In genomic region chr2:71236009-71236408, GRCm38 (mm10) we compare ENCODE assay signal across 20 mouse cellular contexts.
"Had no signal": no experiment of that assay in that cellular context is flagged by ENCODE, and none has a peak within 500 bp of the region (broad histone marks: within the 10 kb centered on the region; RNA-seq: fewer than 3 reads in every experiment).

No protein-coding gene starts in this region.

- DNase-seq: kidney, adult 8-10 months; kidney, postnatal 10 days; kidney, postnatal 36 days; layer of hippocampus, adult 9-11 months; lung, embryonic 14.5 days; thymus, adult 2 months; thymus, postnatal 14 days; thymus, postnatal 4 days had no signal

- H3K27ac ChIP-seq: hindbrain, postnatal 0 days; kidney, embryonic 15.5 days; limb, embryonic 10.5 days; limb, embryonic 13.5 days; macrophage; midbrain, embryonic 10.5 days; midbrain, embryonic 13.5 days; stomach, postnatal 0 days had no signal

- ATAC-seq: hindbrain, postnatal 0 days; inflammation-experienced regulatory T-cells, adult 6 months; intestine, embryonic 16.5 days; lung, postnatal 0 days; midbrain, embryonic 13.5 days; midbrain, embryonic 16.5 days had no signal

- H3K4me3 ChIP-seq: kidney, embryonic 15.5 days; limb, embryonic 10.5 days; limb, embryonic 13.5 days; midbrain, embryonic 10.5 days; midbrain, embryonic 13.5 days had no signal

- H3K4me2 ChIP-seq: kidney, embryonic 15.5 days; limb, embryonic 13.5 days; lung, embryonic 14.5 days; midbrain, embryonic 13.5 days had no signal

- H3K9me3 ChIP-seq: kidney, embryonic 15.5 days; limb, embryonic 10.5 days; limb, embryonic 13.5 days; midbrain, embryonic 10.5 days; midbrain, embryonic 13.5 days had no signal

- H3K4me1 ChIP-seq: kidney, embryonic 15.5 days; limb, embryonic 10.5 days; limb, embryonic 13.5 days; midbrain, embryonic 10.5 days; midbrain, embryonic 13.5 days had no signal

- H3K27me3 ChIP-seq: kidney, embryonic 15.5 days; limb, embryonic 13.5 days; midbrain, embryonic 13.5 days had no signal

- H3K9ac ChIP-seq: kidney, embryonic 15.5 days; limb, embryonic 13.5 days; lung, embryonic 14.5 days; midbrain, embryonic 13.5 days had no signal
